Mouse (Mus musculus) heart, postnatal 14 days (tissue): ENCODE measurements around the gene Izumo4. TPM values are rescaled to one million over a fixed set of nuclear protein-coding genes. Genes with fewer than 3 reads are reported as not detected.
A peak's percentile ranks its signal among the peaks of the same experiment; 100 is the strongest.

ENCODE experiments used
- DNase-seq, 2 experiments: peaks; one replicate each; pipeline ENCODE4 v3.0.0; 2021 to 2022
- intact Hi-C: fragments of 180-260 bp; cut with DNase I; formaldehyde crosslinking; loops from one replicate; pipeline ENCODE4 v1.15.1; 2025
- total RNA-seq, 2 experiments: library from RNA; stranded (reverse); gene quantifications; 2 replicates each; pipeline ENCODE4 v1.2.3; 2021

Izumo4 gene
- total RNA-seq, 2 experiments from 2014 or later, result 4.5 to 4.9 TPM

DNA sequence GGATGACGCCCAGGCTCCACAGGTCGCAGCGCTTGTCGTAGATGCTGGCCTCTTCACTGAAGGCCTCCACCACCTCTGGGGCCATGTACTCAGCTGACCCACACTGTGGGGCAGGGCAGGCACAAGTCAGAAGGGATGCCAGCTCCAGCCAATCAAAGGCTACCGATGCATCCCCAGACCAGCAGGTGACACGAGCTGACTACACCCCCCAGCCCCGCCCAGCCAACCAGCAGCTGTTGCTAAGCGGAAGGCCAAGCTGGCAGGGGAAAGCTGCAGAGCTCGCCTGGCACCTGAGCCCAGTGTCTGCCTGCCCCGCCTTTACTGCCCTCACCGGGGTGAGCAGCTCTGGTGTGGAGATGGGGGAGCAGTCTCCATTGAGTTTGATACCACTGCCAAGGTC lies 33.4 kb upstream of the Izumo4 start:
- peak in 1 of 2 experiments; percentile 58 for DNase-seq
- intact Hi-C loops, result no loop called here

GRCm38 (mm10) chr10:80669018-80669417 lies 33.0 kb upstream of the Izumo4 start:
- intact Hi-C loops, result no loop called here
- DNase-seq, result no peak

GRCm38 (mm10) chr10:80669737-80670485 lies 32.1 kb upstream of the Izumo4 start:
- DNase-seq, result peak; percentile 78 to 84
- intact Hi-C loops, result no loop called here

DNA sequence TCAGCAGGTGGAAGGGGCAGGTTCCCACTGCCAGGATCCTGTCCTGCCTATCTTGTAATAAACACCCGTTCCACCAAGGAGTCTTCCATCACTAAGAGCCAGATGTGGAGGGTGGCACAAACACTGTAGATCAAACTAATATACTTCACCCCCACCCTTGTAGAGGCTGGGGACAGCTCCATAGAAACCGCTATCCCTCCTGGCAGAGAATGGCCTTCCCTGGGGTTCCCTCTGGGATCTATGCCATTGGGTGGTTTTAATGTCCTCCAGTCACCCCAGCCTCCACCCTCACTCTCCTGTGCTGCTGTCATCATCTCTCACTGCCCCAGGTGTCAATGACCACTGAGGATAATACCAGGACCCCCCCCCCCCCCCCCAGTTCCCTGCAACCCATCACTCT lies 31.5 kb upstream of the Izumo4 start:
- no peak for DNase-seq
- intact Hi-C loops, result no loop called here

DNA sequence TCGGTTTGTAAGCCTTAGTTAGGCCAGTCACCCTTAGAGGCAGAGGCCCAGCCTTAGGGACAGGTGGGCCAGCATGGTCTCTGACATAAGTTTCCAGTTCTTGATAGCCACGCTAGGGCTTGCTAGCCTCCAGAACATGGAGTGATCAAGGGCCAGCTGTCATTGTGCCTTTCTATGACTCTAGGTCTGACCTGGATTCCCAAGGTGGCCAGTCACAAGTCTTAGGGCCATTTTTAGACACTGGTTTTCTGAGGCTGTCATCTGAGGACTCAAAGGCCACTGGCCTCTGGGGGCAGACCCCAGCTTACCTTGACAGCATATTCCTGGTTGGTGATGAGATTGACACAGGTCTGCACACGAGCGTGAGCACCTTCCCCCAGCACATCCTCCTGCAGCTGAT lies 30.7 kb upstream of the Izumo4 start:
- intact Hi-C loops, result no loop called here
- DNase-seq, result no peak

DNA sequence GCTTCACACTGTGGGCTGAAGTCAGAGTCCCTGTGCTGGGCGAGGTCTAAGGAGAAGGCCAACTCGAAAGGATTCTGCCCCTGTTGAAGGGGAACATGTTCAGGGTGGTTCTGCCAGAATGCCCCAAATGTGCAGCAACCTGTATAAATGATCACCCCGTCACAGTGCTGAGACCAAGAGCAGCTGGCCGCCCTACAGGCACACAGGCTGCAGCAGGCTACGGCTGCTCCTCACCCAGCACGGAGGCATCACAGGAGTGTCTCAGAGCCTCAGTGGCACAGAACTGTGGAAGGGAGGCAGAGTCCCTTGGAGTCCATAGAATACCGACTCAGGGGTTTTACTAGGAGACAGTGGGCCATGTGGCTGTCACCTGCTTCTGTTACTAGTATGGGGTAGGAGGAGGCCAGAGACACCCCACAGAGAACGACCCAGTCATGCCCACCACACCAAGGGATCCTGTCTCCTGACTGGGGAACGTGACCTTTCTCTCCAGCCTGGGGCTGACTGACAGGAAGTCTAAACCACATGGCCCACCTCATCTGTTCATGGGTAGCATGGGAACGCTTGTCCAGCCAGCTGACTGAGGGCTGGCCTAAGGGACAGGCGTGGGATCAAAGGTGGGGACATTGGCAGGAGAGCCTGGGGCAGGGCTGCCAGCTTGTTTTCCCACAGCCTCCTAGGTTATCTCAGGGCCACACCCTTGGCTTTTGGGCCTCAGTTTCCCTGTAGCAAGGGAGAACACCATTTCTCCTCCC lies 29.9 kb upstream of the Izumo4 start:
- intact Hi-C loops, result no loop called here
- no peak for DNase-seq

- no peak for DNase-seq
- intact Hi-C loops, result loop anchor here (2.0 kb wide), 1 partner anchor 13 kb away; no protein-coding TSS in a partner anchor
Observed at GRCm38 (mm10) chr10:80673690-80674089, 28.3 kb upstream of the Izumo4 start.

- intact Hi-C loops, result loop anchor here (2.0 kb wide), 1 partner anchor 13 kb away; no protein-coding TSS in a partner anchor
- peak; percentile 71 for DNase-seq
Observed at GRCm38 (mm10) chr10:80674161-80674711, 27.7 kb upstream of the Izumo4 start.

- DNase-seq, result no peak
- intact Hi-C loops, result loop anchor here (2.0 kb wide), 1 partner anchor 14 kb away; no protein-coding TSS in a partner anchor
Observed at GRCm38 (mm10) chr10:80674851-80675404, 27.1 kb upstream of the Izumo4 start.

DNA sequence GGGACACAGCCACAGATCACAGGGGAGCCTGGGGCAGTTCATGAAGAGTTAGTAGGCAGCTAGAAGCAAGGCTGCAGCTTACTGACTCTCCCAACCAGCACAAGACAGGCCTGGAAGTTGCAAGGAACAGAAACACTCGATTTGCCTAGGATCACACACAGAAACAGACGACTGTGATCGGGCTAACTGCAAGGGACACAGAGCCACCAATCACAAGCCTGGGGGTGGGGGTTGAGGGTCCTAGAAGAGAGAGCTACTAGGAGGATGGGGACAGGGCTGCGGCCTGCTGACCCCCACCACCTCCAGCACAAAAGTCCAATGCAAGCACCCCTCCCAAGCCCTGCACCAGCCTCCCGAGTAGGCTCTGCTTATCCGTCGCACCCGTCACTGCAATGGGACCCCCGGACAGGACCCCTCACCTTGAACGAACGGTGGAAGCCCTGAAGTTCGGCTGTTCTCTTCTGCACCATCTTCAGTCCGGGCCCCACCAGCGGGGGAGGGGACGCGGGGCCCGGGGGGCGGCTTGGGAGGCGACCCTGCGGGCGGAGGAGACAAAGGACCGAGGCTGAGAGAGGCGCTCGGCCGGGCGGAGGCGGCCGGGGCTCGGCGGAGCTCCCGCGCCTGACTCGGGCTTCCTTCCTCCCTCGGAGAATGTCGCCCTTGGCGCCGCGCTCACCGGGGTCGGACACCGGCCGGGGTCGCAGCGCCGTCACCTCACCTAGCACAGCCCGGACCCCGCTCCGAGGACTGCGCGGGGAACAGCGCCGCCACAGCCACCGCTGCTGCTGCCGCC lies 26.4 kb upstream of the Izumo4 start:
- intact Hi-C loops, result loop anchor here (2.0 kb wide), 1 partner anchor 15 kb away; no protein-coding TSS in a partner anchor
- no peak for DNase-seq

- DNase-seq, result peak; percentile 99 to 100
- intact Hi-C loops, result no loop called here
Observed at GRCm38 (mm10) chr10:80676198-80676928, 25.6 kb upstream of the Izumo4 start.

GRCm38 (mm10) chr10:80677128-80677875 lies 24.7 kb upstream of the Izumo4 start:
- no peak for DNase-seq
- intact Hi-C loops, result no loop called here

DNA sequence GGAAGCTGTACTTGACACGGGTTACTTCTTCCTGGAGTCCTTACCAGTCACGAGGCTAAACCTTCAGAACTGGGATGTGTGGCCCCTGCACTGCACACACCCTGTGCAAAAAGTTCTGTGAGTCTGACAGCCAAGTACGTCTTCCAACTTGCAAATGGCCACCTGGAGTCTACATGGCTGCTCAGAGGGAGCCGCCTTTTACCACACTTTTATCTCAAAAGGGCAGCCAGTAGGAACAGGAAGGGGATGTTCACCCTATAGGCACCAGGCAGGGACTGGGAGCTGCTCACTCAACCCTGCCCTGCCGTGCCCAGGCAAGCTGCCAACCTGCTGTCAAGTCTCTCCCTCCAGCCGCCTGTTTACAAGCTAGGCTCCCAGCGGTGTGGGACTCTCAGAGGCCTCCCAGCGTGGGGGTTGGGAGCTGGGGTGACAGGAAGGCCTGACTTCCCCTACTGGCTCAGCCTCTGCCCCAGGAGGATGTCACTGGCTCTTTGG lies 24.0 kb upstream of the Izumo4 start, which contains the start of gene Mknk2:
Gene Mknk2 (minus strand): TSS at position 171 of the 495 bp plus-strand sequence.
- peak; percentile 95 to 96 for DNase-seq
- intact Hi-C loops, result no loop called here

GRCm38 (mm10) chr10:80678601-80679377 lies 23.2 kb upstream of the Izumo4 start:
- intact Hi-C loops, result no loop called here

GRCm38 (mm10) chr10:80679556-80680259 lies 22.3 kb upstream of the Izumo4 start:
- intact Hi-C loops, result no loop called here
- DNase-seq, result no peak

More at GRCm38 (mm10) chr10:80678601-80679377, 23.2 kb upstream of the Izumo4 start:
- peak; percentile 59 to 66 for DNase-seq

DNA sequence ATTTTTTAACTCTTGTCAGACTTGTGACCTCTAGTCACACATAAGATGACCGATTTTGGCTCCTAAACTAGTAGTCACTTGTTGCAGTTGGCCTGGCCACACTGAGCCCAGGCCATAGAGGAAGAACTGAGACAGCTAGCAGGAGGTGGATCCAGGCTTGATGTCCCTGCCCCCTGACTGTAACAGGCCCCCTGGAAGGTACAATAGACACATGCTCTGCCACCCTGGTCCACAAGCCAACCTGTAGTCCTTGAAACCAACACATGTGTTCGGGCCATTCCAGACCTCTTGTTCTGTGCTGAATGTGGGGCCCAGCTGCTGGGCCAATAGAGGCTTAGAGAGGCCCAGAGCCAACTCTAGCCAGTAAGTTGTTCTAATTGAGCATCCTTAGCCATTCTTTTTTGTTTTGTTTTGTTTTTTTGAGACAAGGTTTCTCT lies 21.7 kb upstream of the Izumo4 start:
- intact Hi-C loops, result no loop called here
- no peak for DNase-seq

GRCm38 (mm10) chr10:80682003-80682402 lies 20.0 kb upstream of the Izumo4 start:
- intact Hi-C loops, result no loop called here
- no peak for DNase-seq
